Mouse (Mus musculus) gastrocnemius, postnatal 36 days (tissue): ENCODE measurements around the gene Smo. TPM values are rescaled to one million over a fixed set of nuclear protein-coding genes. Genes with fewer than 3 reads are reported as not detected.

Experiments used
- total RNA-seq, 2 experiments: library from RNA; stranded (reverse); gene quantifications; 2 replicates each; pipeline ENCODE4 v1.2.3; 2021

The Smo gene
- total RNA-seq, 2 experiments from 2014 or later = 4.4 to 4.5 TPM

Other genes starting within 250 kb of the Smo start
- 1 to 10 TPM; 5.4 to 5.9 TPM for gene Kcp, start 227.6 kb upstream of the Smo start, total RNA-seq
- 1 to 10 TPM; 1.6 to 3.7 TPM for gene Irf5, start 208.9 kb upstream of the Smo start, total RNA-seq
- gene Tnpo3, start 125.6 kb upstream of the Smo start, total RNA-seq = 10 to 100 TPM; 29.3 to 32.4 TPM
- gene Tspan33, start 41.3 kb upstream of the Smo start, total RNA-seq = 1 to 10 TPM; 2.2 to 3.0 TPM
- 10 to 100 TPM; 12.7 to 14.5 TPM for gene Ahcyl2, start 32.5 kb downstream of the Smo start, total RNA-seq
- 1 to 10 TPM in 1 of 2 experiments, under 1 TPM in 1; 0.89 to 1.0 TPM for gene Strip2, start 181.5 kb downstream of the Smo start, total RNA-seq